Mouse (Mus musculus) C2C12 (cell line): Measurements from ENCODE around the gene Rptor.

Experiments used
- CTCF ChIP-seq: IDR thresholded peaks from one replicate; pipeline ENCODE4 v1.5.1; 2011; ENCODE audit not compliant: control insufficient read depth, insufficient read depth, insufficient read length
- MYOG ChIP-seq: IDR thresholded peaks from one replicate; pipeline ENCODE4 v1.6.1; 2011; ENCODE audit not compliant: control insufficient read depth, insufficient read length; ENCODE audit errors: extremely low read depth

DNA sequence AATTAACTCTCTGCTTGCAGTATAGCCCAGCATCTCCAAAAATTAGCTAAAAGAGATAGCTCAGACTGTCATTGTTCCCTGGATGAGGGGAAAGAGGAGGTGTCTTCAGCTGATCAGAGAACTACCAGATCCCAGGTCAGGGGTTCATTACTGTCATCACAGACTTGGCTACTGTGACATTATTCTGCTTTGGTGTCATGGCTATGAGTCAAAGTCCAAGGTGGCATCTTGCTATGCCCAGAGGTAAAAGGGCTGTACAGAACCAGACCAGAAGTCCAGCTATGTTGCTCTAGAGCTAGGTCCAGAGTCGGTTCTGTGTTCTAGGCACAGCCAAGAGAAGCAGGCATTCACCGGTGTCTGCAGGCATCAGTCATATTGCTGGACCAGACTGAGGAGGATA lies 25.0 kb upstream of the Rptor start:
- no peak for TF ChIP-seq CTCF
- TF ChIP-seq MYOG, result no peak
